Mouse (Mus musculus) brain, embryonic 14.5 days (tissue): Measurements from ENCODE around the gene Shkbp1.

Experiments
- CTCF ChIP-seq: fragments of 200-500 bp; IDR thresholded peaks from 2 replicates; pipeline ENCODE4 v1.5.1; 2012; ENCODE audit warnings: inconsistent platforms, mild to moderate bottlenecking, moderate library complexity, borderline replicate concordance; ENCODE audit not compliant: insufficient read depth, insufficient read length; ENCODE audit errors: extremely low read depth
- POLR2A ChIP-seq: fragments of 200-500 bp; IDR thresholded peaks from 2 replicates; pipeline ENCODE4 v1.6.1; 2012; ENCODE audit warnings: mild to moderate bottlenecking, inconsistent platforms, borderline replicate concordance; ENCODE audit not compliant: poor library complexity, insufficient read depth, insufficient read length, severe bottlenecking; ENCODE audit errors: extremely low read depth

DNA sequence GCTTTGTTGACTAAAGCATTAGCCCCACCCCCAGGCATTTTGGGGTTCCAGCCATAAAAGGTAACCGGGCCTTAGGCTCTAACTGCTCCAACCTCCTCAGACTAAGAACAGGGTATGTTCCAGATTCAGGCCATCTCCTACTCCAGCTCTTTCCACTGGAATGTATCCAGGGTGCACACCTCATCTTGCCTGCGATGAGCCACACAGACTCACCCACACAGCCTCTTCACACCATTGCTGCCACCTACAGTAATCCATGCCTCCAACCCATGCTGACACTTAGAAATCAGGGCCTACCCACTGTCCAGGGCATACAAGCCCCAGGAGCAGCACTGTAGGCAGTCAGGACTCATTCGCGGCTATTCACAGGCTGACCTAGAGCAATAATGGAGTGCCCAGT lies 16.7 kb downstream of the Shkbp1 start:
- TF ChIP-seq CTCF (no peak), POLR2A (no peak)
